Mouse (Mus musculus) CD4-positive helper T cell, adult 2 months (primary cell): ENCODE data around the gene Shld2.

ENCODE experiments used
- DNase-seq: peaks from one replicate; pipeline ENCODE4 v3.0.0-alpha.2; 2012; ENCODE audit warnings: low read depth, missing footprints, low spot score

Gene Shld2

GRCm38 (mm10) chr14:34221416-34222077, 88.7 kb downstream of the Shld2 start:
- no peak for DNase-seq

DNA sequence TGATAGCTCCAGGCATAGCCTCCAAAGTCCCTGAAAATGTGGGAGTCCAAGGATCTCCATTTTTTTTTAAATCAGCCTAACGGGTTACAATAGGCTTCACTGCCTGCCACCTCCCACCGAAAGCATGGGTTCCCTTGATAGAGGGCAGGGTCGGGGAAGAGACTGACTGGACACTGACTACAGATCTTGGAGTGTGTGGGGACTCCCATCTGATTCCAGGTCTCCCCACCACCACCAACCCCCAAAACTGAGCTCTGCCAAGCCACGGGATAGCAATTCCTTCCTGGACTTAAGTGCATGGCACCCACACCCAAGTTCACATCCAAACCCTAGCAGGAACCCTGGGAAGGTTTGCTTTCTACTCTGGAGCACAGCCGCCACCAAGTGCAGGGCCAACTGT, 89.9 kb downstream of the Shld2 start:
- DNase-seq = no peak

DNA sequence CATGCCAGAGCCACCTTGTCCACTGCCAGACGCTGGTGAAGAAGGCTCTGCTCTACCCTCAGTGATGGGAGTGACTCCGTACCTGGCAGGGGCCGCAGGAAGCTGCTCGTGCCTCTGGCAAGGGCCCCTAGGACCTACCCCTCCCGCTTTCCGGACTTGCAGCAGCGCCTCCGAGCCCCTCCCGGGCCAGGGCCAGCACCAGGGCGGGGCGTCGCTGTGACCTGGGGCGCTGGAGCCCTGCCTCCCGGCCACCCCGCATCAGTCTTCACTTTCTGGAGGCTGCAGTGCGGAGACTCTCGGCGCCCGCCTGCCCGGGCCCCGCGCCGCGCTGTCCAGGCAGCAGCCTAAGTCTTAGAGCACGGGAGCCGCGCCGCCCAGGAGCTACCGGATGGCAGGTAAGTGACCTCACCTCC, 90.5 kb downstream of the Shld2 start:
- DNase-seq = no peak

DNA sequence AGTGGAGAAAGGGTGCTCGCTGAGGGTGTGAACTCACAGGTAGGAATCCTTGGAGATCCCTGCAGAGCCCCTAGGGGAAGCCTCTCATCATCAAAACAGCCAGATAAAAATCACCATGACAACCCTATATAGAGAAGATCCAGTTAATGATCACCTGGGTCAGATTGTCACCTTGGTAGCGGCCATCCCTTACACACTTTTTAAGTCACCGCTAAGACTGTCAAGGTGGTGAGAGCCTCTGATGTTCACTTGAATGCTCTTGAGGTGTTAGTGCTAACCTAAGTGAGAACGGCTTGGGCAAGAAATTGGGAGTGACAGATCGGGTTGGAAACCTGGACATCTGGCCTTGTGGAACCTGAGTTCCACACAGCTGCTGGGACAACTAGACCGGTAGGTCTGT, 91.0 kb downstream of the Shld2 start, which contains the start of gene Syt15:
Gene Syt15 (plus strand): TSS at position 301 of the 400 bp plus-strand sequence.
- DNase-seq = no peak

DNA sequence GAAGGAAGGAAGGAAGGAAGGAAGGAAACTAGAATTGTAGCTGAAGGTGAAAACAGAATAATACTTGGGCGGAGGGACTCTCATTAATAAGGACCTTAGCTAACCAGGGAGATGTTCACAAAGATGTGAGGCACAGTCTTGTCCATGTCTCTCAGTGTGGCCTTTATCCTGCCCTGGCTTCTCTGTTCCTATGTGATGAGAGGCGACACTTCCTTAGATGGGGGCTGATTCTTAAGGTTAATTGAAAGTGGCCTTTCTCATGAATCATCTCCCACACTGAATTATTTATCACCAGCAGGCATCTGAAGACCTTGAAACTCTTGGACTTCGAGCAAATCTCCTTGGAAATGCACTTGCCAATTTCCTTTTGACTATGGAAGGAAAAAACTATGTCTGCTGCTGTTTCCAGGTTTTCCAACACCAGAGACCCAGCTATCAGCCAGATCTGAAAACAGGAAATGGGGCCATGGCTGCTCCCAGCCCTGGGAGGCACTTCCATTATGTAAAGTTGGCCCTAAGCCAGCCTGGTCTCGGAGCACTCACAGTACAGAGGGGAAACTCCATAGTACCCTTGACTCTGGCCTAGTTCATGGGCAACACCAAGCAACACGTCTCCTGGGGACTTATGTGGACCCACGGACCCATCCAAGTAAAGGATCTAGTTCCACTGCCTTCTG, 94.7 kb downstream of the Shld2 start:
- no peak for DNase-seq

DNA sequence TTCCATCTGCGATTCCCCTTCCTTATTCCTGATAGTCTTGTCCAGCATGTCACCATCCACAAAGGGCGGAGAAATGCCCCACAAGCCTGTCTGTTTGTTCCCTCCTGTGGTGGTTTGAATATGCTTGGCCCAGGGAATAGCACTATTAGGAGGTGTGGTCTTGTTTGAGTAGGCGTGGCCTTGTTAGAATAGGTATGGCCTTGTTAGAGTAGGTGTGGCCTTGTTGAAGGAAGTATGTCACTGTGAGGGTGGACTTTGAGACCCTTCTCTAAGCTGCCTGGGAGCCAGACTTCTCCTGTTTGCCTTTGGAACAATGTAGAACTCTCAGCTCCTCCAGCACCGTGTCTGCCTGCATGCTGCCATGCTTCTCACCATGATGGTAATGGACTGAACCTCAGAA, 100.4 kb downstream of the Shld2 start:
- DNase-seq = no peak

GRCm38 (mm10) chr14:34209080-34209479, 101.2 kb downstream of the Shld2 start:
- DNase-seq = no peak

DNA sequence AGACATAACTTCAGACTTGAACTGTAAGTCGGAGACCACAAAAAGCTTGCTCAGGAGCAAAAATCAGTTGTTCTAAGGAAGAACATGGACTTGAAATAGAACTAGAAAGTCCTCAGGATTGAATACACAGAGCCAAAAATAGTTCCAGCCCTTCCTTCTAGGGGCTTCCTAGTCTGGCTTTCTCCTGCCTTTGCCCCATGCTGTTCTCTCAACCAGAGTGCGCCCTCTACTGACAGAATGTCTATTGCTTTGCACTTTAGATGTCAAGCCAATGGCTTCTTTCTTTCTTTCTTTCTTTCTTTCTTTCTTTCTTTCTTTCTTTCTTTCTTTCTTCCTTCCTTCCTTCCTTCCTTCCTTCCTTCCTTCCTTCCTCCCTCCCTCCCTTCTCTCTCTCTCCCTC, 101.6 kb downstream of the Shld2 start:
- DNase-seq = no peak

DNA sequence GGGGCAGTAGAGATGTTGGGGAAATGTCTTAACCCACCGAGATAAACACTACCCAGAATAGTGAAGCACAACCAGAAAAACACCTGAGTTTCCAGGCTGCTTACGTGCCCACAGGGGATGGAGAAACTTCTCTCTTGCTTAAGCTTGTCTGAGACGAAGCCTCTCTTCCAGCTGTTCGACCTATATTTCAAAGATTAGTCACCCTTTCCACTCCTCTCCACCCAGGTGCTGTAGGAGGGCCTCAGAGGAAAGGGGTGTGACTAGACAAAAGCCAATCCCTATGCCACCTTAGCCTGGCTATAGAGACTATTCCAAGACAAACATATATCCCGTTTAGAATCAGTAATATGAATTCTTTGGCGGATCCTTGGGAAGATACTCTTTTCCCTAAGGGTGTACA, 102.3 kb downstream of the Shld2 start:
- DNase-seq = no peak

- DNase-seq = no peak
Observed at GRCm38 (mm10) chr14:34201231-34202035, 108.9 kb downstream of the Shld2 start, which contains the start of gene Gprin2. TSS of gene Gprin2 (minus strand) at chr14:34201653.

GRCm38 (mm10) chr14:34200738-34201230, 109.5 kb downstream of the Shld2 start:
- DNase-seq = no peak

DNA sequence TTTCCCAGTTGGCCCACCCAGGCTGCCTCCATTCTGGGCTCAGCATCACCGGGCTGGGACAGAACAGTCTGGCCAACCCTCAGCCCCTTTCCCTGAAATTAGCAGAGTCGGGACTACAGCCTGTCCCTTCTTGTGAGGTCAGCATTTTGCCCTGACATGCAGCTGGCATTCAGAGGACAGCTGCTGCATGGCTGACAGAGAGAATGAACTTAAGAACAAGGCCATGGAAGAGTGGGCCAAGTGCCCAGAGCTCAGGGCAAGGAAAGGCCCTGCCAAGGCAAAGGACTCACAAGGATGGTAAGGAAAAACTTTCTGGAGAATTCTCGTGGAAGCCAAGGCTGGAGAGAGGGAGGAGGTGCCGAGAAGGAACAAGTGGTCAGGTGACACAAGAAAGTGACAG, 113.6 kb downstream of the Shld2 start:
- DNase-seq = no peak

DNA sequence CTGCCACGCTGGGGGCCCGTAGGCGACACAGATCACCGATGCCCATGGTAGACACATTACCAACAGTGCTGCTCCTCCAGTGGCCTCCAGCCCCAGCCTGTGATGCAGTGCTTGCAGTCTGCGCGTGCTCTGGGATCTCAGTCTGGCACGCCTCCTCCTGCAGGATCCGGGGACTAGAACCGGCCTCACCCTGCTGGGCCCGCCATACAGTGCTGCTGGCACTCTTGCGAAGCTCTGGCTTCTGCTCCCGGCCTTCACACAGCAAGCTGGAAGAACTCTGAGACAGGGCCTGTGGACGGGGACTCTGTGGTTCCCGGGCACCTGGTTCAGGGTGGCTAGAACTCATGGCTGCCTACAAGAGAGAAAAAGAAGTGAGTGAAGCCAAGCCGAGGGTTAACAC, 114.8 kb downstream of the Shld2 start:
- DNase-seq = no peak

DNA sequence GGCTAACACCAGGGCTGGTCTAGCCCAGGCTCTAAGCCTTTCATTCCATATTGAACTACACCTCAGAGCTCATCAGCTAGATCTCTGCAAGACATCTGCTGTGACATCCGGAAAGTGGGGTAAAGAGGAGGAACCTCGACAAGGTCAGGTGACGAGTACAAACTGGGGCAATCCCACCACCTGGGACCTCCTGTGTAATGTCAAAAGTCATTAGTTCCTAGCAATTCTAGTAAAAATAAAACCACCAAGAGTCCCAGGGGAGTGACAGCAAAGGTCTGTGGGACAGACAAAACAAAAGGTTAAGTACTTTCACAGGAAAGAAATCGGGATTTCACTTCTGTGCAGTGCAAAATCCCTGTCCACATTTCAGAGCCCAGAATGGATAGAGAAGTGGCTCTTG, 116.4 kb downstream of the Shld2 start:
- no peak for DNase-seq

DNA sequence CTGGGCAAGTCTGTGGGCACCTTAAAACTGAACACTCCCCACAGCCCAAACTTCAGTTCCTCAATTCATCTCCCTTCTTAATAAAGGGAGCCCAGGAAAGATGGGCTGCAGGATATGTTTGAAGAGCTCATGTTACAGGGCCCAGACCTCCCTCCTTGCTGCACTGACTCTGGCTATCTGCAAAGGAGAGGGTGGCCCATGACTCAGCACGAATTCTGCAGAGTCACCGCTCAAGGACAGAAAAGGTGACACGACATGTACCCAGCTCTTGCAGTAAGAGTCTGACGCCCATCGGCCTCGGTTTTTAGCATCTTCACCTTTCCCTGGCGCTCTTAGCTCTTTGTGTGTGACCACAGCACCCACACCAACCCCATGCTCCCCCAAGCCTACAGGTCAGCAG, 119.9 kb downstream of the Shld2 start:
- DNase-seq = no peak

DNA sequence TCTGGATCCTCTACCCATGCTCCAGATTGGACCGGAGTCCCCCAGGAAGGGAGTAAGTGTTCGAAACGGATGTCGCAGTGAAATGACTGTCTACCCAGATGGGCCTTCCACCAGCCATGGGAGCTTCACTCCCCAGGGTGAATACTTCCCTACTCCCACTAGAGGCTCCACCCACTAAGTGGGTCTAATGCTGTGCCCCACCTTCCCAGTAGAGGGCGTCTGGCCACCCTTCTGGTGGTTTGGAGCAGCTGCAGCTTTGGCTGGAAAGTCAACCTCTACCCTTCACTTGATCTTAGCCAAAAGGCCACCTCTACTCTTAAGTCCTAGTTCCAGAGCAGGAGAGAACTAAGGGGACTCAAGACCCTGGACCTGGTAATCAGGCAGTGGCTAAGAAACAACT, 121.7 kb downstream of the Shld2 start:
- DNase-seq = peak; percentile 26
